Mouse (Mus musculus) embryonic facial prominence, embryonic 13.5 days (tissue): ENCODE measurements around the gene Rnf207. TPM values are rescaled to one million over a fixed set of nuclear protein-coding genes. Genes with fewer than 3 reads are reported as not detected.

Source experiments
- ATAC-seq: fragments of 200-750 bp; cut with Nextera tagmentation; 2 replicates; pipeline ENCODE4 v1.8.0; 2017; ENCODE audit warnings: low read depth; ENCODE audit not compliant: insufficient number of reproducible peaks, insufficient read depth, low FRiP score, low TSS enrichment
- H3K27ac ChIP-seq: fragments of 300-500 bp; sonication (generic); 2 replicates; pipeline ENCODE4 v1.5.1; 2015; ENCODE audit warnings: moderate library complexity, mild to moderate bottlenecking, inconsistent platforms
- H3K27me3 ChIP-seq: fragments of 300-500 bp; sonication (generic); 2 replicates; pipeline ENCODE4 v1.6.1; 2015; ENCODE audit warnings: mild to moderate bottlenecking, inconsistent platforms
- H3K36me3 ChIP-seq: fragments of 300-500 bp; sonication (generic); 2 replicates; pipeline ENCODE4 v1.6.1; 2015; ENCODE audit warnings: mild to moderate bottlenecking, inconsistent platforms
- H3K4me1 ChIP-seq: fragments of 300-500 bp; sonication (generic); 2 replicates; pipeline ENCODE4 v1.6.1; 2015; ENCODE audit warnings: inconsistent platforms
- H3K4me2 ChIP-seq: fragments of 300-500 bp; sonication (generic); 2 replicates; pipeline ENCODE4 v1.6.1; 2015; ENCODE audit warnings: moderate library complexity, mild to moderate bottlenecking, inconsistent platforms
- H3K4me3 ChIP-seq: fragments of 300-500 bp; sonication (generic); 2 replicates; pipeline ENCODE4 v1.5.1; 2015; ENCODE audit warnings: mild to moderate bottlenecking, inconsistent platforms
- H3K9ac ChIP-seq: fragments of 300-500 bp; sonication (generic); 2 replicates; pipeline ENCODE4 v1.6.1; 2015; ENCODE audit warnings: mild to moderate bottlenecking, inconsistent platforms
- H3K9me3 ChIP-seq: fragments of 300-500 bp; sonication (generic); 2 replicates; pipeline ENCODE4 v1.6.1; 2016; ENCODE audit warnings: inconsistent platforms
- WGBS: fragments of 180-500 bp; shearing (Covaris S2); methylation state at CpG from one replicate; pipeline ENCODE4 v1.1.7; 2015; ENCODE audit warnings: mixed read lengths; 5-methylcytosine and 5-hydroxymethylcytosine counted together
- polyA plus RNA-seq: library from polyadenylated mRNA; unstranded; fragments of >200 nt; fragmentation: Nextera tagmentation; extraction: Ambion mirVana; gene quantifications from 2 replicates; pipeline ENCODE4 v1.2.1, GENCODE M21; 2015

Rnf207 gene
- polyA plus RNA-seq, 1 experiment from 2014 or later: 1.3 TPM

DNA sequence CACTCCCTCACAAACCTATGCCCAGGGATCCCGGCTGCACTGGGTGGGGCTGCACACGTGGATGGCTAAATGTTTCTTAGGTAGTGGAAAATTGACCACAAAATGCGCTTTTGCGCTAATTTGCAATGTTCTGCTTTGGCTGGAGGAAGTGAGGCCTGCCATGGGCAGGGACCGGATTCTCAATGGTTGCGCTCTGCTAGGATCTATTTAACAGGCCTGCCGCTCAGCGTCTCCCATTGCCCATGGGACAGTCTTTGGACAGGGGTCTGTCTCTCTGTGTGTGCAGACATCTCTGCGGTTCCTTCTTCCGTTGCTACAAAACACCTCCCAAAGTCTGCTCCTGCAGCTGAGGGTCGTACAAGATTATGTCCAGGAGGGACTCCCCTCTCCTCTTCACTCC lies 27.8 kb downstream of the Rnf207 start:
- 0 out of 2 replicates have a peak overlapping the region, but pooled peaks have one; percentile 62 for H3K9ac ChIP-seq
- H3K36me3 ChIP-seq: no peaks in the 10 kb centered on the region
- ATAC-seq: no peak
- peaks cover 27% of the 10 kb centered on the region for H3K4me1 ChIP-seq
- WGBS: 9% methylated on average over 11 of the region's 11 CpGs
- peak overlapping the region; percentile 38 for H3K4me3 ChIP-seq
- no peak overlapping the region for H3K27ac ChIP-seq
- H3K9me3 ChIP-seq: 0 out of 2 replicates have a peak, but pooled peaks cover 3% of the 10 kb centered on the region
- H3K4me2 ChIP-seq: peak overlapping the region; percentile 65
- H3K27me3 ChIP-seq: peaks cover 94% of the 10 kb centered on the region

DNA sequence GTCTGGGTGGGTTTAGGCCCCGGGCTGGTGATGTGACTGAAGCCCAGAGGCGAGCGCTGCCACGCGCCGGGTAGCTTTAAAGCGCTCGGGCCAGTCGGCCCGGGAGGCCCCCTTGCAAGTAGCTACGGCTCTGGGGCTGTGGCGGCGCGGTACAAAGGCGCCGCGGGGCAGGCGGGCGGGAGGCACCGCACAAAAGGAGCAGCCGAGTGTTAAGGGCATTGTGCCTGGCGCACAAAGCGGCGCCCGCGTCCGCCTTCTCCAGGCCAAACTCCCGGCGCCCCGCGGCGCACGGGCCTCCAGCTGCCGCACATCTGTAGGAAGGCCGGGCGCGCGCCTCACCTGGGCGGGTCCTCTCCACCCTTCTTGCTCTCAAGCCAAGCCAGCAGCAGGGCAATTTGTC lies 28.4 kb downstream of the Rnf207 start:
- H3K4me2 ChIP-seq: peak overlapping the region; percentile 65
- WGBS: under 1% methylated on average over 39 of the region's 39 CpGs
- peaks cover 95% of the 10 kb centered on the region for H3K27me3 ChIP-seq
- peaks cover 26% of the 10 kb centered on the region for H3K4me1 ChIP-seq
- H3K36me3 ChIP-seq: no peaks in the 10 kb centered on the region
- H3K4me3 ChIP-seq: peak overlapping the region; percentile 38
- H3K9me3 ChIP-seq: 0 out of 2 replicates have a peak, but pooled peaks cover 3% of the 10 kb centered on the region
- no peak overlapping the region for H3K27ac ChIP-seq
- peak overlapping the region; percentile 62 for H3K9ac ChIP-seq
- ATAC-seq: no peak

DNA sequence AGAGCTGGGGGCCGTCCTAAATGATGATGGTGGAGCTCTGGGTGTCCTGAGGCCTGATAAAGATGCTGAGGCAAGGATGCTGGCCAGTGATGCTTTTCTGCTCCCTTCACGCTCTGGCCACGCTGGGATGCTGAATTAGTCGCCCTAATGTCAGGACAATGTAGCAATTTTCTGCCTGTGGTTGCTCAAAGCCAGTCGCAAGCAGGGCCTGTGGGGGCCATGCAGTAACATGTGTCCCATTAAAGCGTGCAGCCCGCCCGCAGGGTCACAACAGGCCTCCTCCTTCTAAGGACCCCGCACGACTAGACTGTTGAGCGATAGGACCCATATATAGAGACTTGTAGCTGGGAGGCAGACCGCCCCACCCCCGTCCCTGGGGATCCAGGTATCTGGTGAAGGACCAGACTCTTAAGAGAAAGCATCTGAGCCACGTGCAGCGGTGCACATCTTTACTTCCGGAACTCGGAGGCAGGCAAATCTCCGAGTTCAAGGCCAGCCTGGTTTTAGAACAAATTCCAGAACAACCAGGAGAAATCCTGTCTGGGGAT lies 30.3 kb downstream of the Rnf207 start:
- H3K4me2 ChIP-seq: no peak overlapping the region
- no peak overlapping the region for H3K9ac ChIP-seq
- no peak for ATAC-seq
- peaks cover 96% of the 10 kb centered on the region for H3K27me3 ChIP-seq
- H3K4me3 ChIP-seq: no peak overlapping the region
- H3K36me3 ChIP-seq: no peaks in the 10 kb centered on the region
- H3K4me1 ChIP-seq: peaks cover 28% of the 10 kb centered on the region
- 32% methylated on average over 18 of the region's 18 CpGs for WGBS
- no peak overlapping the region for H3K27ac ChIP-seq
- H3K9me3 ChIP-seq: 0 out of 2 replicates have a peak, but pooled peaks cover 3% of the 10 kb centered on the region

DNA sequence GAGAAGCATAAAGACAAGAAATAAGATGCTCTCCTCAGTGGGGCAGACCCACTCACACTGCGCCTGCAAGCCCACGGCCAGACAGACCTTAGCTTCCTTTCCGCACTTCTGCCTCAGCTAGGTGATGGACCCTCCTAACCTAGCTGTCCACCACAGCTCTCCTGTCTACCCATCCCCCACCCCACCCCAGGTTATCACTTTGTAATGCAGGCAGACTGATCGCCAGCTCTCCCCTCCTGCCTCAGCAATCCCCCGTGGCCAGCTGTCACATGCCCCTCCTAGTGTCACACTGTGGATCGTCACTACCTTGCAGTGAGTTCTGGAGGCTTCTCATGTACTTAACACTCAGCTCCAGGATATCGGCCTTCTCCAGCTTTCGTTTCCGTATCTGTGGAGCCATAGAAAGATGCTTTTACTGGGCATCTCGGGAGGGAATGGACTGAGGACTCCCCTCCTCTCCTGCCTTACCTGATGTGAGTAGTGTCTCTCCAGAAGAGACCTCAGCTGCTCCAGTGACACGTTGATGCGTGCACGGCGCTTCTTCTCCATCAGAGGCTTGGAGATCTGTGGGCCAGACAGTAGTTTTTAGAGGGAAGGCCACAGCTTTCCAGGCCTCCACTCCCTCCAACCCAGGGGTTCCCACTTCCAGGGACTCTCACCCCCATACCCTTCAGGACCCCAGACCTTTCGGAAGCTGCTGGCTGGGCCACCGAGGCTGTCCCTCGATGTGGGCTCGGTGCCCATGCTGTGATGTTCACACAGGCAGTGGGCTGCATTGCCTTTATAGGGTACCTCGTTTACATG lies 31.3 kb downstream of the Rnf207 start:
- ATAC-seq: no peak
- Histone ChIP-seq H3K27ac (no peak overlapping the region), H3K4me3 (0 out of 2 replicates have a peak overlapping the region, but pooled peaks have one; percentile 32), H3K36me3 (no peaks in the 10 kb centered on the region), H3K4me2 (no peak overlapping the region), H3K9me3 (0 out of 2 replicates have a peak, but pooled peaks cover 3% of the 10 kb centered on the region), H3K9ac (no peak overlapping the region), H3K27me3 (peaks cover 96% of the 10 kb centered on the region), H3K4me1 (peaks cover 37% of the 10 kb centered on the region)
- 10% methylated on average over 19 of the region's 19 CpGs for WGBS

DNA sequence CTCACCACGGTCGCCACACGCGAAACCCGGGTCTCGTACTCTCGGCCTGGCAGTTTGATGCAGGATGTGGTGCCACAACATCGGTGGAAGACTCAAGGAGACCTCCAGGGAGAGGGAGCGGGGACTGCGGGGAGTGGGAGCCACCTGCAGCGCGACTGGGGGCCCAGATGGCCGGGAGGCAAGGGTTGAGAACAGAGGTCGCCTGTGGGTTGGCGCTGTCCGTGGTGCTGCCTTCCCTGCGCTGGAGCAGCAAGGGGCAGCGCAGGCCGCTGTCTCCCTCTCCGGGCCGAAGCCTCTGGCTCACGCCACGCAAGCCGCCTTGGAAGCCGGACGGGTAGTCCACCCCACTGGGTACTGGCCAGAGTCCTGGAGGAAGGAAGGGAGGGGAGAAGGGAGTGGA lies 31.9 kb downstream of the Rnf207 start:
- H3K4me2 ChIP-seq: peak overlapping the region; percentile 58
- peaks cover 37% of the 10 kb centered on the region for H3K4me1 ChIP-seq
- WGBS: 3% methylated on average over 26 of the region's 26 CpGs
- no peak overlapping the region for H3K27ac ChIP-seq
- H3K9ac ChIP-seq: no peak overlapping the region
- ATAC-seq: no peak
- H3K36me3 ChIP-seq: no peaks in the 10 kb centered on the region
- peak overlapping the region; percentile 32; the same call in 1 of the 2 replicates for H3K4me3 ChIP-seq
- 0 out of 2 replicates have a peak, but pooled peaks cover 3% of the 10 kb centered on the region for H3K9me3 ChIP-seq
- H3K27me3 ChIP-seq: peaks cover 96% of the 10 kb centered on the region

DNA sequence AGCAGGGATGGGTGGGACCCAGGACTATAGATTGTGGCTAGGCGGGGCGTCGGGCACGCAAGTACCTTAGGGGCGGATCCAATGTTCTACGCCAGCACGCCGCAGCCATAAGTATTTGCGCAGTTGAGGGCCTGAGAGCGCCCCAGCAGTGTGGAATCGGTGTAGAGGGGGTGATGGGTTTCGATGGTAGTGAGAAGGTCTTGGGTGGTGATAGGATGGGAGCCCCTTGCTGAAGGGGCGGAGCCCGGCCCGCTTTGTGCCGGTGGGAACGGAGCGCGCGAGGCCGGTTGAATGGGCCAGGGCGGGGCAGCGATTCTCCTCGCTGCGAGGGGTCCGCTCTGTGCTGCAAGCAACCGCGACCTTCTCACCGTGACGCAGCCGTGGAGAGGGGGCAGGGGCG lies 32.6 kb downstream of the Rnf207 start:
- WGBS: 2% methylated on average over 32 of the region's 32 CpGs
- 0 out of 2 replicates have a peak, but pooled peaks cover 3% of the 10 kb centered on the region for H3K9me3 ChIP-seq

DNA sequence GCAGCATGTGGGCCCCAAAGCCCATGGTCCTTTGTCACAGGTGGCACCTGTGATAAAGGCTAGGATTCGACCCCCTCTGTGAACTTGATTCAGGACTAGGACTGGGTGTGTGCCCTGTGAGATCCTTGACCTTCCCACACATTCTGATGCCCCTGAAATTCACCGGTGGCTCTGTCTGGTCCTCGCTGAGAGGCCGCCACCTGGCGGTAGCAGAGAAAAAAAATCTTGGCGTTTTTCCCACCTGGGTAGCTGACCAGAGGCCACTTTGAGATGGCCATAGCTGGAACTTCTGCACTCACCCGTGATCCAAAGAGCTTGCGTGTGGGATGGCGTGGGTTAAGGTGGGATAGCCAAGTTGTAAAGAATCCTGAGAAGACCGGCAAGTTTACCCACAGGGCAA lies 33.3 kb downstream of the Rnf207 start:
- H3K9me3 ChIP-seq: 0 out of 2 replicates have a peak, but pooled peaks cover 3% of the 10 kb centered on the region

More for the DNA sequence above, 32.6 kb downstream of the Rnf207 start:
- Histone ChIP-seq H3K4me3 (peak overlapping the region; percentile 32), H3K4me2 (peak overlapping the region; percentile 58), H3K4me1 (peaks cover 37% of the 10 kb centered on the region), H3K9ac (no peak overlapping the region), H3K27me3 (peaks cover 96% of the 10 kb centered on the region), H3K27ac (no peak overlapping the region), H3K36me3 (peaks cover 3% of the 10 kb centered on the region; the same call in 1 of the 2 replicates)
- ATAC-seq: no peak

DNA sequence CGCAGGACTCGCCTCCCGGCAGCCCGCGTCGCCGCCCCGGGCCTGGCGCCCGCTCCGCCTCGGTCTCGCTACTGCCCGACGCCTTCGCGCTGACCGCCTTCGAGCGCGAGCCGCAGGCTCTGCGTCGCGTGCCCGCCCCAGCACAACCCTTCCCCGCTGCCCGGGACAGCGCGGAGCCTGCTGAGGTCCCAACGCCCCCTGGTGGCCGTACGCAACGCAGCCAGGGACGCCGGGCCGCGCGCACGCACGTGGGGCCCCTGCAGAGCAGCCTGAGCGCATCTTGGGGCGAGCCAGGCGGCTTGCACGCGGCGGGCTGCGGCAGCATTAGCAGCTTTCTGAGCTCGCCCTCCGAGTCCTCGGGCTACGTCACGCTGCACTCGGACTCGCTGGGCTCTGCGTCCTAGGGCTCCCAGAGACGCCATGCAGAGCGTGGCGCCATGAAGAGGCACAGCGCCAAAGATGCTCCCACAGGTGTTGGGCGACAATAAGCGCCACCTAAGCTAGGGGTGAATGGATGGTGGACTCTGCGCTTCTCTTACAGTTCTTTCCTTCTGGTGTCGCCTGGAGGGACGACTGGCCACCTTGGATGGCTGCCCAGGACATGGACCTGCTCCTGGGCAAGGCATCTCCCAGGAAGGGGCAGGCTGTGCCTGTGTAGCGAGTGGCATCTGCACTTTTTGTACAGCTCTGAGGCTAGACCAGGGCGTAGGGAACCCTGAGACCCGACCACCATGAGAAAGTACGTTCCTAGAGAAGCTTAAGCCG lies 35.4 kb downstream of the Rnf207 start:
- H3K27ac ChIP-seq: no peak overlapping the region
- WGBS: 4% methylated on average over 67 of the region's 70 CpGs
- no peaks in the 10 kb centered on the region for H3K9me3 ChIP-seq
- peaks cover 92% of the 10 kb centered on the region for H3K27me3 ChIP-seq
- H3K4me3 ChIP-seq: peak overlapping the region; percentile 40
- peaks cover 21% of the 10 kb centered on the region for H3K4me1 ChIP-seq
- H3K9ac ChIP-seq: peak overlapping the region; percentile 63
- ATAC-seq: peak; percentile 66
- H3K36me3 ChIP-seq: peaks cover 26% of the 10 kb centered on the region
- peak overlapping the region; percentile 70 for H3K4me2 ChIP-seq

More for the DNA sequence above, 33.3 kb downstream of the Rnf207 start:
- Histone ChIP-seq H3K9ac (no peak overlapping the region), H3K27ac (no peak overlapping the region), H3K27me3 (peaks cover 96% of the 10 kb centered on the region), H3K36me3 (peaks cover 9% of the 10 kb centered on the region), H3K4me3 (no peak overlapping the region), H3K4me1 (peaks cover 30% of the 10 kb centered on the region), H3K4me2 (no peak overlapping the region)
- ATAC-seq: no peak
- 2% methylated on average over 10 of the region's 10 CpGs for WGBS

DNA sequence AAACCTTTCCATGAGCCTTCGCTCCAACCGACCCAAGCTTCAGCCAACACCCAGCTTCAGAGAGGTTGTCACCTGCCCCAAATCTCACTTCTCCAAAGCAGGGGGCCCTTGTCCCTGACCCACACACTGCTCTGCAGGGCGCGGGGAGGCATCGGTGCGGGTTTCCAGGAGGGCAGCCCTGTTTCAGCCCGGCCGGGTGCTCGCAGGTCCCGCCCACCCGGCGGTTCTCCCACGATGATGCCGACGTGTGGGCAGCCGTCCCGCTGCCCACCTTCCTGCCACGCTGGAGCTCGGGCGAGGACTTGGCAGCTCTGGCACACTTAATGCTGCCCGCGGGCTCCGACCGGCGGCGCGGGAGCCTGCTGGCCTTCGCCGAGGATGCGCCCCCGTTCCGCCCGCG lies 36.1 kb downstream of the Rnf207 start:
- H3K4me2 ChIP-seq: peak overlapping the region; percentile 70
- peaks cover 21% of the 10 kb centered on the region for H3K4me1 ChIP-seq
- H3K27ac ChIP-seq: no peak overlapping the region
- H3K9ac ChIP-seq: peak overlapping the region; percentile 63
- peaks cover 26% of the 10 kb centered on the region for H3K36me3 ChIP-seq
- 15% methylated on average over 34 of the region's 34 CpGs for WGBS
- H3K27me3 ChIP-seq: peaks cover 86% of the 10 kb centered on the region
- peak overlapping the region; percentile 40 for H3K4me3 ChIP-seq
- 0 out of 2 replicates have a peak, but pooled peaks have one; percentile 11 for ATAC-seq
- H3K9me3 ChIP-seq: no peaks in the 10 kb centered on the region

DNA sequence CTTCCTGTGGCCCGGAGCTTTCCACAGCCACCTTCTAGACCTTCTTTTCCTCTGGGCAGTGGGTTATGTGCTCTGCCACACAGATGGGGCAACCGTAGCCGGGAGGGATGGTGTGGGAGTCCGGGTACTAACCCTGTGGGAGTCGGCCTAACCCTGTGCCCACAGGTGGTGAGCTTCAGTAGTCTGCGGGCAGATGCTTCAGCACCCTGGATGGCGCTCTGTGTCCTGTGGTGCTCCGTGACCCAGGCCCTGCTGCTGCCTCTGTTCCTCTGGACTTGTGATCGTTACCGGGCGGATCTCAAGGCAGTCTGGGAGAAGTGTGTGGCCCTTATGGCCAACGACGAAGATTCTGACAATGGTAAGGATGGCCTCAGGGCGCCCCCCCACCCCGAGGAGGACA lies 37.2 kb downstream of the Rnf207 start:
- no peak overlapping the region for H3K4me3 ChIP-seq
- peaks cover 81% of the 10 kb centered on the region for H3K27me3 ChIP-seq
- H3K4me2 ChIP-seq: no peak overlapping the region
- H3K9me3 ChIP-seq: no peaks in the 10 kb centered on the region
- 47% methylated on average over 15 of the region's 15 CpGs for WGBS
- H3K27ac ChIP-seq: no peak overlapping the region
- H3K4me1 ChIP-seq: peaks cover 18% of the 10 kb centered on the region
- H3K9ac ChIP-seq: no peak overlapping the region
- peaks cover 26% of the 10 kb centered on the region for H3K36me3 ChIP-seq
- no peak for ATAC-seq

DNA sequence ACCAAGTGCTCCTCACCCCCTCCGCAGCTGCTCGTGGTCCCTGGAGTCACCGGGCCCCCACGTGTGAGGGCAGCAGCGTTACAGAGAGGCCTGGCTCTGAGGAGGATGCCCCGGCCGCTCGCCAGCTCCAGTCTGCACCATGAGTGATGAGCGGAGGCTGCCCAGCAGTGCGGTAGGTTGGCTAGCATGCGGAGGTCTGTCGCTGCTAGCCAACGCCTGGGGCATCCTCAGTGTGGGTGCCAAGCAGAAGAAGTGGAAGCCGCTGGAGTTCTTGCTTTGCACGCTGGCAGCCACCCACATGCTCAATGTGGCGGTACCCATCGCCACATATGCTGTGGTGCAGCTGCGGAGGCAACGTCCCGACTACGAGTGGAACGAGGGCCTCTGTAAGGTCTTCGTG lies 39.8 kb downstream of the Rnf207 start:
- WGBS: 89% methylated on average over 23 of the region's 23 CpGs
- no peak for ATAC-seq
- H3K4me1 ChIP-seq: peaks cover 27% of the 10 kb centered on the region
- no peak overlapping the region for H3K4me2 ChIP-seq
- no peak overlapping the region for H3K4me3 ChIP-seq
- peaks cover 26% of the 10 kb centered on the region for H3K36me3 ChIP-seq
- H3K27me3 ChIP-seq: peaks cover 71% of the 10 kb centered on the region
- H3K27ac ChIP-seq: no peak overlapping the region
- H3K9me3 ChIP-seq: no peaks in the 10 kb centered on the region
- no peak overlapping the region for H3K9ac ChIP-seq
